Mouse (Mus musculus): ENCODE results near the gene Hmga1b.
"Not testable (repeated sequence)": the region's sequence is repeated elsewhere in the genome, so short reads cannot be mapped to it uniquely, and the experiment has no call there.

Gene Hmga1b

DNA sequence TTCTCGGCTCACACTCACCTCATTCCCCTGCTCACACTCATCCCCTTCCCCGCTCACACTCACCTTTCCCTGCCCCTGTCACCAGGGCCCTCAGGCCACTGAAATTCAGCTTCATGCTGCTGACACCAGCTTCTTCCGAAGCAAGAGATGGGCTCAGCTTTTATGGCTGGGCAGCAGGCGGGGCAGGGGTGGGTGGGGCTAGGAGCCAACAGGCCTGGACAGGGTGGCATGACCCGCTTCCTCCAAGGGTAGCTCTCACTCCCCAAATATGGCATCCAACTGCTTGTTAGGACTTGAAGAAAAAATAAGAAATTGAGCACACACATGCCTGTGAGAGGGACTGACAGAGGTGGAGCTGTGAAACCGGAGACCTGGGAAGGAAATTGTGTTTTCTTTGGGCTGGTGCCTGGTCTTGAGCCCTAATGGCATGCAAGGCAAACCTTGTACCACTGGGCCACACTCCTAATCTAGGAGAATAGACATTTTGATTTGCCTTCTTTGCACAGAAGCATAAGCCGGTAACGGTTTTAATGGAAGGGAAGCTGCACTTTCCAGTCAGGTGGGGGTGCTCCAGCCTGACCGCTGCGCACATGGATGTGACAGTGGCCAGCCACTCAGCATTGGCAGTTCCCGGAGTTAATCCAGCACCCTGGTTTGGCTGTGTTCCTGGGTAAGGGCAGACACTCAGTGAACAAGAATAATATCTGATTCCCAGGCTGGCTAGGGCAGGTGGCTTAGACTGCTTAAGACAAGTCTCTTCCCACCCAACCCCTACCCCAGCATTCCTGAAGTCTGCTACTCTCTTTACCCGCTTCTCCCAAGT, 30.5 kb upstream of the Hmga1b start, which contains the start of gene Cbr2:
Gene Cbr2, minus strand, starts transcription at position 257 of the 823 bp plus-strand sequence.
- DNase-seq (ENCODE audit: low spot score), result no peak

DNA sequence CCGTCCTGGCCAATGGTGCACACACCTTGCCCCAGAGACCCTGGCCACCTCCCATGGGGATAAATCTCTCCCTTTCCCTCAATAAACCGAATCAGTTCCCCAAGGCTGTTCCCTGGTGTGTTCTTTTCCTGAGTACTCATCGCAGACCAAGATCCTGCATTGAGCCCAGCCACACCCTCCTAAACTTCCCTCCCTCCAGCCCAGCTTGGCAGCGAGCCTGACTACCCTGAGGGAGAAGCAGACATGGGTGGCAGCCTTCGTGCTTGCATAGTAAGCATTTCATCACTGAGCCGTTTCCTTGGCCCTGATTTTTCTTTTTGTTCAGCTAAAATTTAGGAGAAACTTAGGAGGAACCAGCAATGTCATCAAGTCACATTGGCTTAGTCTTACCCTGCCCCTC, 29.1 kb upstream of the Hmga1b start:
- no peak for DNase-seq (ENCODE audit: low spot score)

DNA sequence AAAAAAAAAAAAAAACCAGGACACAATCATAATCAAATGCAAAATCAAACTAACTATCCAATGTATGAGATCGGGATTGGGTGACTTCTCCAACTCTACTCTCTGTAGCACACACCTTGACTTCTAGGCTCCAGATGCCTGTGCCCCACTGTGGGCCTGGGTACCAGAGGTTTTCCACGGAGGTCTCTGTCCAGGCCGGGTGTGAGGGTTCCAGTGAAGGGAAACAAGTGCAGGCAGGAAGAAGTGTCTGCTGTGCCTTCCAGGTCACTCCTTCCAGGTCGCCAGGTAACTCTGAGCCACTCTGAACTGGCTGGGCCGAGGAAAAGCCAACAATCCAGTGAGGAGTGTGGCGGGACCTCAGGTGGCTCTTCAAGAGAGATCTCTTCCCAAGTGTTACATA, 26.2 kb upstream of the Hmga1b start:
- DNase-seq (ENCODE audit: low spot score), result no peak

DNA sequence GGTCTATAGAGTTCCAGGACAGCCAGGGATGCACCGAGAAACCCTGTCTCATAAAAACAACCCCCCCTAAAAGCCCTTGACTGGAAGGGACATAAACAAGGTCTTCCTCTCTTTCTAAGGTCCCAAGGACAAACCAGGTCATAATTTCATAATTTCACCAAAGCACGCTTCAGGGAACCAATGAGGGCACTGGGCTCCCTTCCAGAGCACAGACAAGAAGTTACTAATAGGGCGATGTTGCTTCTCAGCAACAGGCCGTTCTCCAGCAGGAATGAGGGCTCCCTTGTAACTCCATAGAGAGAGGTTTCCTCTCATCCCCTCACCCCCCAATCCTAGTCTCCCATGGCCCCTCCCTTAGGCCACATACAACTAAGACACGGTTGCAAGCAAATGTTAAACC, 21.6 kb upstream of the Hmga1b start:
- DNase-seq (ENCODE audit: low spot score), result no peak

DNA sequence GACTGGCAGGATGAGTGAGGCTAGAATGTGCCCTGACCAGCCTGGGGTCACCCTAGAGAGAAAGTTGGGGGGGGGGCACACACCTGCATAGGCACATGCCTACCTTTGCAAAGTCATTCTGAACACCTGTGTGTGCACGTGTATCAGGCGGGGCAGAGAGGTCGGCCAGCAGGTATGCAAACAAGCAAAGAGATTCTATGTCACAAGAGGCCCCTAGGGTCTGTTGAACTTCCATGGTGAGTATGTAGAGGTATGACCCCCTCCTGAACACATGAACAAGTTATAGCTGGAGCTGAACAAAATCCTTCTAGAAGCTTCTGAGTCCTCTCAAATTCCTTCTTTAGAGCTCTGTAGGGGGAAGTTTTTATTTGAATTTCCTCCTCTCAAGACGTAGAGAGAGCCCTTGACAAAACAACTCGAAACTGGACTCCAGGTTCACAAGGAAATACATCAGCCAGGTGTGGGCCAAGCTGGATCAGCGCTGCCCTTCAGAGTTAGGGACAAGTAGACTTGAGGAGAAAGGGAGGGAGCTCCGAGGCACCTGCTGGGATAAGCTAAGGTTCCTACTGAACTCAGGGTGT, 18.4 kb upstream of the Hmga1b start:
- no peak for DNase-seq (ENCODE audit: low spot score)

DNA sequence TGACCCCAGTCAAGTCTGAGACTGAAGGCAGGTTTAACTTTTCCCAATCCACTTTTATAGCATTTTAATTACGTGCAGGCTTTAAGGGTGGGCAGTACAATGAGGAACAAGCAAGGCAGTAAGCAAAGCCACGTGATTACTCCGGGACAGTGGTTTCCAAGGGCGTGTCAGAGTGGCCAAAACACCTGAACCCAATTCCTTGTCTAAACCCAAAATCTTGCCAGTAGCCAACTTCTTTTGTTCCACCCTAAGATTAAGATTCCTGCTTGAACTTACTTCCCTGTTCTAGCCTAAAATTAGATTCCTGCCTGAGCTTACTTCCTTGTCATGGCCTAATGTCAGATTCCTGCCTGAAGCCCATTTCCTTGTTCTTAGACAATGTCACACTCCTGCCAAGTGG, 14.6 kb upstream of the Hmga1b start:
- DNase-seq (ENCODE audit: low spot score), result no peak

DNA sequence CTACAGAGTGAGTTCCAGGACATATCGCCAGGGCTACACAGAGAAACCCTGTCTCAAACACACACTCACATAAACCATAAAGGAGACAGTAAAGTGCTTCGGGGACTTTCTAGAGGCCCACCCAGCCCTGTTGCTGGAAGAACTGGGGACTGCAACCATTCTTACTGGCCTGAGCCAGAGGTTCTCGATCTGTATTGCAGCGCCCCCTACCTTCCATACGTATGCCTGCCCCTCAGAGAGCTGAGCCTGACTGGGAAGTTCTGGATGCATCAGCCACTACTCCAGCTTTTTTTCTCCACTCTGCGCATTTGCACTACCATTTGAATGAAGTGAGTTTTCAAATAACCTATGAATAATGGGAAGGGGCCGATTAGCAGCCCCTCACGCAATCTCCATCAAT, 13.2 kb upstream of the Hmga1b start:
- no peak for DNase-seq (ENCODE audit: low spot score)

DNA sequence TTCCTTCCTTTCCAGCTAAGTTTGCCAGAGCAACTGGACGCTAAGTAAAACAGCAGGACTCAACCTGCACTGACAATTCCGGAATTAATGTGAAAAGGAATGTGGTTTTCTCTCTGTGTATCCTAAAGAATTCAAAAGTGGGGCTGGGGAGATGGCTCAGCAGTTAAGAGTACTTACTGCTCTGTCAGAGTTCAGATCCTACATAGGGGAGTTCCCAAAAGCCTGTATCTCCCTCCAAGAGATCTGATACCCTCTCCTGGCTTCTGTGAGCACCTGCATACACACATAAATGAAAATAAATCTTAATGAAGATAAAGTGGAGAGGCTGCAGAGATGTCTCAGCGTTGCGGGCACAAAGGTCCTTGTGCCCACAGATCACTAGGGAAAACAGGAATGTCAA, 11.0 kb upstream of the Hmga1b start:
- DNase-seq (ENCODE audit: low spot score), result no peak

DNA sequence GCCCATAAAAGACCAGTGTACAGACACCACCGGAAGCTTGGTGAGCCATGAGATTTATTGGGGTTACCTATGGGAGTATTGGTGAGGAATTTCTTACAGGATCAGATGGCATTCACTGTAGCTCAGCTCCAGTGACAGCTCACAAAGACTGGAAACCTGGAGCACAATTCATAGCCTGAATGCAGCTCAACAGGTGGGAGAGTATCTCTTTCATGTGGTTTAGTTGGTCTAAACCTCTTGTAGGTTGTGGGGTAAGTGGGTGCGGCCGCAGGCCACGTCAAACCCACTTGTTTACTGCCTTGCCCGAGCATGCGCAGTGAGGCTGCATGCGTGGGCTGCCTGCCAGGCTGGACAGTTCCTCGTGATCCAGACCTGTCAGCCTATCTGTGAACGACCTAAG, 2.4 kb upstream of the Hmga1b start:
- DNase-seq (ENCODE audit: low spot score), result no peak

DNA sequence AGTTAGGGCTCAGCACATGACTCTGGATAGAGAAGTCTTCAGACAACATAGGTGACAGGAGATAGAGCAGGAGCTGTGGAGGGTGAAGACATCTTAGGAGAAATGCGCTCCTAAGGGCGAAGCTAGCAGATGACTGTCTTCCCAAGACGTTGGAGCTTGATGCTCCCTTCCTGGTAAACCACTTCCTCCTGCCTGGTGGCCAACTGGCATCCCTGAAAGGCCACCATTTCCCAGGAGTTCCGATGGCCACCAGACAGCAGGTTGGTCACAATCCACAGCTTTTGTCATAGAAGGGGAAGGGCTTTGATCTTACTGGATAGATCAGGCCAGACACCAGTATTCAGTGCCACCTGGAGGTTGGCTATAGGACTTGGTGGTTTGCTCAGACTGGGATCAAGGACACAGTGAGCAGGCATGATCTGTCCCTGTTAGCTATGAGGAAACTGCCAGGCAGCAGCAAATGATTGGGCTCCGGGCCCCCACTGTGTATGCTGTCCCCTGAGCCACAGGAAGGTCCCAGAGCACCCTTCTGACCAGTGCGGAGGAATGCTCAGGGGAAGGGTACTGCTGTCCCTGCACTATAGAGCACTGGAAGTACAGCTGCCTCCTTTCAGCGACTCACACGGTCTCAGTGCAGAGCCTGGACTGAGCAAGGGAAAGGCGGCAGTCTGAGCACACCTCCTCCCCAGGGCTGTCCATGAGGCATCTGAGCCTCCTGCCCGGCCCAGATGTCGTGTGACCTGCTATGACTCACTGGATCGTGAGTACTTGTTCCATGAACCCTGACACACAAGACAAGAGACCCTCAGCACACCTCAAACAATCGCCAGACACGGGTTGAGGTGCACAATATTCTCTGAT, 553 bp upstream of the Hmga1b start:
- no peak for DNase-seq (ENCODE audit: low spot score)

DNA sequence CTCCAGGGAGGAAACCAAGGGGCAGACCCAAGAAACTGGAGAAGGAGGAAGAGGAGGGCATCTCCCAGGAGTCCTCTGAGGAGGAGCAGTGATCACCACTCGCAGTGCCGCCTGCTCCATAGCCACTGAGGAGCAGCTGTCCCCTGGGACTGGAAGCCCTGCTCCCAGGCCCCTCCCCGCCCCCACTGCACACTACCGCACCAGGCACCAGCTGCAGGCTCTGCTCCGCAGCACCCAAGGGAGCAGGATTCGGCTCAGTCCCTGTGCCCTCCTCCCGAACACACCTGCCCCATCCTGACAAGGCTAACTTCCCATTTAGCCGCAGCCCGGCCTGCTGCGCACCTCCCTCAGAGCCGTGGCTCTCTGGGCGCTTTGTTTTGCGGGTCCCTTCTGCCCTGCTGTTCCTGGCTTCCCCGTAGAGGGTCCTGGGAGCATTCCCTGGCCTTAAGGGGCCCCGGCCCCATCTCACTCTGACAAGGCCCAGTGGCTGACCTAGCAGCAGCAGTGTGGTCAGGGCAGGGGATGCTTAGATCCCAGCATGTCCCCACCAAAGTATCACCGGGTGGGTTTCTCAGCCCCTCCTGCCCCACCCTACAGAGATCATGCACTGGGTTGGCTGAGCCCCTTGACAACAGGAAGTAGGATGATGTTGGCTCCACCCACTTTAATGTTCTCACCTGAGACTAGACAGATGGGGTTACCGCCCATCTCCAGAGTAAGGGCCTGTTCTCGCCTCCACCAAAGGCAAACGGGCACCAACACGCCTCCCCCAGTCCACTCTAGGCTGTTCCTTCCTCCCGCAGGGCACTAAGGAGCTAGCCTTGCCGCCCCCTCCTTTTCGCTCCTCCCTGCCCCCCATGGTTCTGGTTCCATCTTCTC, 766 bp downstream of the Hmga1b start:
- not testable (repeated sequence) for DNase-seq (ENCODE audit: low spot score)

DNA sequence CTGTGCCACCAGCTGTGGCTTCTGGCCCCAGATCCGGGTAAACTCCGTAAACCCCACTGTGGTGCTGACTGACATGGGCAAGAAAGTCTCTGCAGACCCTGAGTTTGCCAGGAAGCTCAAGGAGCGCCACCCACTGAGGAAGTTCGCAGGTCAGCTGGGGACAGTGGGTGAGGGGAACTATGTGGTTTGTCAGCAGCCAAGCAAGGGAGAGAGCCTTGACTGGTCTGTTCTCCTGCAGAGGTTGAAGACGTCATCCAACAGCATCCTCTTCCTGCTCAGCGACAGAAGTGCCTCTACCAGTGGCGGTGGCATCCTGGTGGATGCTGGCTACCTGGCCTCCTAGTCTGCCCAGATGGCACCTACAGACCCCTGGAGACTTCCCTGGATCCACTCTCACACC, 4.4 kb downstream of the Hmga1b start:
- DNase-seq (ENCODE audit: low spot score), result not testable (repeated sequence)

DNA sequence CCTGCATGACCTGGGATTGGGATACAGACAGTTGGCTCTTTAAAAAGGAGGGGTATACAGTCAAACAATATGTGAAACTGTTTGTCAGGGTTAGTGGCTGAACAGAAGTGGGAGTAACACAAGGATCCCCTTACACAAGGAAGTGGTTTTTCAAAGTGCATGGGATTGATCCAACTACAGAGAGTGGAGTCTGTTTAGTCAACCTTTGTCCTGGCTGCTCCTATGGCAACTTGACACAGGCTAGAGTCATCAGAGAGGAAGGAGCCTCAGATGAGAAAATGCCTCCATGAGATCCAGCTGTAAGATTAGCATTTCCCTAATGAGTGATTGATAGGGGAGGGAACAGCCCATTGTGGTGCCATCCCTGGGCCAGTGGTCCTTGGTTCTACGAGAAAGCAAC, 5.6 kb downstream of the Hmga1b start:
- DNase-seq (ENCODE audit: low spot score), result no peak

DNA sequence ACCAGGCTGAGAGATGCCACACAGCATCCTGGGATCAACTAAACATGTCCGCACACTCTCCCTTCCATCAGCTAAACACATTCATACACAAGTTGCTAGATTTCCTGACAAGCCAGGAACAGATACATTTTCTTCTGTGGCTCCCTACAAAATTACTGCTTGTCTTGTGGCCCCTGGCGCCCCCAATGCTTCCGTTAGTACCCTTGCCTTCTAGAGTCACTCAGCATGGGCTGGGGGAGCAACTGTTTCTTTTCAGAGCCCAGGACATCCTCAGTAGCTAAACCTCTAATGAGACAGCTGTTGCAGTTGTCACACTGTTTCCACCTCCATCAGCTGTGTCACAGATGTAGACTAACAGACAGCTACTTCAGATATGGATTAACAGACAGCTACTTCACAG, 10.2 kb downstream of the Hmga1b start:
- DNase-seq (ENCODE audit: low spot score), result no peak

DNA sequence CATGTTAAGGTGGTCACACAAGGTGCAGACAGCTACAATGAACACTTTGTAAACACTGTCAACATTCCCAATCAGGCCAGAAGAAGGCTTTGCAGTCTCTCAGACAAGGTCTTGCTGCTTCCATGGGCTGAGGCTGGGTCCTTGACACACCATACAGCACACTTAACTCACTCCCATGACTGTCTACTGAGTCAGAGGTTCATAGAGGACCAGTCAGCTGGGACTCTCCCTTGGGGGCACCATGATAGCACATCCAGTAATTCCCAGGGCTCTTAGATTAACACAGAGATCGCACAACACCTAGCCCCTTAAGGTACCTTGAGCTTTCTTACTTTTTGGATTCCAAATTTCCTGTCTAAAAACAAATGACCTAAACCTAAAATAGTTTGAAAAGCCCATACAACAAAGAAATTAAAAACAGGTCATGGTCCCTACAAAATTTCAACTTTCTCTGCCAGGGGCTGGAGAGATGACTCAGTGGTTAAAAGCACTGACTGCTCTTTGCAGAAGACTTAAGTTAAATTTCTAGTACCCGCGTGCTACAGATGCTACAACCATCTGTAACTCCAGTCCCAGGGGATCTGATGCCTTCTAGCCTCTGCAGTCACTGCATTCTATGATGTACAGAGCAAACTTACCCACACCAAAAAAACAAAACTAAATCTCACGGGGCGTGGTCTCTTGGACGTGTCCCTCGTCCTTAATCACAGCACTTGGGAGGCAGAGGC, 11.0 kb downstream of the Hmga1b start:
- no peak for DNase-seq (ENCODE audit: low spot score)

DNA sequence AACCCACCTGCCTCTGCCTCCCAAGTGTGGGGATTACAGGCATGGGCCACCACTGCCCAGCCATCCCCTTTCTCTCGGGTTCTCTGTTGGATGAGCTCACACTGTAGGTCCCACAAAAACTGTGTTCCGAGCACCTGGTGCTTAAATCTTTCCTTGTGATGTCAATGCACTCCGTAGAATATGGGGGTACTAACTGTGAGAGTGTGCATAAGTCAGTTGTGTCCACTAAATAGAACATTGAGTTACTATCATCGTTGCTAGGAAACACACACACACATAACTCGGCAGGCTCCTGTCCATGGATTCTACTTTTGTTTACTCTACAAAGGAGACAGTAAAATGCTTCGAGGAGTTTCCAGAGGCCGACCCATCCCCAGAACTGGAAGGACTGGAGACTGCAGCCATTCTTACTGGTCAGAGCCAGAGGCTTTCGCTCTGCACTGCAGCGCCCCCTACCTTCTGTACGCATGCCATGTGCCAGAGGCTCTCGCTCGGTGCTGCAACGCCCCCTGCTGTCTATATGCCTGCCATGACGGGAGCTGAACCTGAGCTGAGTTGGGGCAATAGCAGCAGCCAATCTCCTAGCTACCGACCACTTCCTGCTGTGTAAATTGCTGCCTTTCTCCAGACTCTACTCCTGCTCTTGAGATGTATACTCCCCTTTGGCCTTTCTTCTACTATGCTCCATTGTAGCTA, 13.3 kb downstream of the Hmga1b start:
- DNase-seq (ENCODE audit: low spot score), result peak; percentile 94

DNA sequence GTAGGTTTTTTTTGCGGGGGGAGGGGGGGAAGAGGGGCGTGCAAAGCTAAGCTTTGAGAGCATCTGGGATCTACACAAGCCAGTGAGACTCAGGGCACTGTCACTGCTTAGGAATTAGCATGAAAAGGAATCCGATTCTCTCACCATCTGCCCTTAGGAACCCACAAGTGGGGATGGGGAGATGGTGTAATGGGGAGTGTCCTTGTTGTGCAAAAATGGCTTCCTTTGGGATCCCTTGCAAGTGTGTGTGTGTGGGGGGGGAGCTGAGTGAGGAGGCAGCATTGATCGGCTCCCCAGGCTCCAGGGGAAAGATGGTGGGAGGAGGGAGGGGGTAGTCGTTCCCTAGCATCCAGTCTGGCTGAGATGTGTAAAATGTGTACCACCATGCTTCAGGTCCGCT, 14.5 kb downstream of the Hmga1b start:
- no peak for DNase-seq (ENCODE audit: low spot score)

DNA sequence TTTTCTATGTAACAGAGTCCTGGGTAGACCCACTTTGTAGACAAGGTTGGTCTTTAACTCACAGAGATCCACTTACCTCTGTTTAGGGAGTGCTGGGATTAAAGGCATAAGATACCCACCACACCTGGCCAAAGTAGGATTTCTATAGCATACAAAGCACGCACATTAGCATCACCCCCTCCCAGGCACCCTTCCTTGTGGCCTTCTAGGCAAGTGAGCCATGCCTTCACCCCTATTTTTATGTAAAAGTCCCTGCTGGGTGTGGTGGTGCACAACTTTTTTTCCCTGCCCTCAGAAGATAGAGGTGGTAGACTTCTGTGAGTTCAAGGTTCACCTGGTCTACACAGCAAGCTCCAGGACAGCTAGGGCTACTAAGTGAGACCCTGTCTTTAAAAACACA, 17.3 kb downstream of the Hmga1b start:
- no peak for DNase-seq (ENCODE audit: low spot score)

DNA sequence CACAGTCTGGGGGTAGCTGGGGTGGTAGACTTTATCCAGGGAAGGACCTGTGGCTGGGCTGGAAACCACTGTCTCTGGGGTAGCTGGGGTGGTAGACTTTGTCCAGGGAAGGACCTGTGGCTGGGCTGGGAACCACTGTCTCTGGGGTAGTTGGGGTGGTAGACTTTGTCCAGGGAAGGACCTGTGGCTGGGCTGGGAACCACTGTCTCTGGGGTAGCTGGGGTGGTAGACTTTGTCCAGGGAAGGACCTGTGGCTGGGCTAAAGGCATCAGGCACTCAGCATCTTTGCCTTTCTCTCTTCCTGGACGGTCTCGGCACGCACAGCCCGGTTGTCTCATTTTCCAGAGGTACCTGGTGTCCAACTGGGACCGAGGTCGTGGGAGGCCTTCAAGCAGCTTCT, 18.8 kb downstream of the Hmga1b start:
- DNase-seq (ENCODE audit: low spot score), result not testable (repeated sequence)

DNA sequence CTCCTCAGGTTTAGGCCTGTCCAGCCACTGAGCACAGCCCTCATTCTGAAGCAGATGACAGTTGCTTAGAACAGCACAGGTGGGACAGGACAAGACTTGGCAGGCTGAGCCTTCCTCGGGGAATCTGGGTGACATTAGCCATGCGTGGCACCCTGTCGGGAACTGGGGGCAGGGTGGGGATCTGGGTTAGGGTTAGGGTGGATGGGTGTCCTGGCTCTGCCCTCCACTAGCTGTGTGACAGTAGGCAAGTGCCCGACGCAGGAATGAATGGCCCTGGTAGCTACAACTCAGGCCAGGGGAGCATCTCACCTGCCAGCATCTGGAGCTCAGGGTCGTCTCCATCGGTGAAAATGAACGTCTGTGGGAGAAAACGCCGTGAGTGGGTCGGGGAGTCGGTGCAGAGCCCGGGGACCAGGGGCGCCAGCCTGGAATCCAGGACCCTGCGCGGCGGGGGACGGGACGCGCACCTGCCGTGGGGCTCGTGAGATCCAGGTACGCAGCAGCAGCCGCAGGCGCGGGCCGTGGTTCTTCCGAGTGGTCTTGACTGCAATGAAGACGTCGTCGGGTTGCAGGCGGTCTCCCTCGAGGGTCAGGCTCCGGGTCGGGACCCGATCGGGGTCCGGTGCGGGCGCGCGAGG, 21.0 kb downstream of the Hmga1b start:
- DNase-seq (ENCODE audit: low spot score), result no peak
